Mouse (Mus musculus): Measurements from ENCODE around the gene Lgals12.

- no peak for TF ChIP-seq CTCF (IDR thresholded peaks at IDR 0.05; ENCODE audit: control insufficient read depth, insufficient read depth, low read length)
- TF ChIP-seq POLR2A (IDR thresholded peaks at IDR 0.05; ENCODE audit: borderline replicate concordance, control insufficient read depth, low read depth, low read length), result no peak
These were observed 38.6 kb downstream of the Lgals12 start for GRCm38 (mm10) chr19:7568364-7568763.
